Comparison of ENCODE assay signal across 7 mouse cellular contexts in the genomic region with DNA sequence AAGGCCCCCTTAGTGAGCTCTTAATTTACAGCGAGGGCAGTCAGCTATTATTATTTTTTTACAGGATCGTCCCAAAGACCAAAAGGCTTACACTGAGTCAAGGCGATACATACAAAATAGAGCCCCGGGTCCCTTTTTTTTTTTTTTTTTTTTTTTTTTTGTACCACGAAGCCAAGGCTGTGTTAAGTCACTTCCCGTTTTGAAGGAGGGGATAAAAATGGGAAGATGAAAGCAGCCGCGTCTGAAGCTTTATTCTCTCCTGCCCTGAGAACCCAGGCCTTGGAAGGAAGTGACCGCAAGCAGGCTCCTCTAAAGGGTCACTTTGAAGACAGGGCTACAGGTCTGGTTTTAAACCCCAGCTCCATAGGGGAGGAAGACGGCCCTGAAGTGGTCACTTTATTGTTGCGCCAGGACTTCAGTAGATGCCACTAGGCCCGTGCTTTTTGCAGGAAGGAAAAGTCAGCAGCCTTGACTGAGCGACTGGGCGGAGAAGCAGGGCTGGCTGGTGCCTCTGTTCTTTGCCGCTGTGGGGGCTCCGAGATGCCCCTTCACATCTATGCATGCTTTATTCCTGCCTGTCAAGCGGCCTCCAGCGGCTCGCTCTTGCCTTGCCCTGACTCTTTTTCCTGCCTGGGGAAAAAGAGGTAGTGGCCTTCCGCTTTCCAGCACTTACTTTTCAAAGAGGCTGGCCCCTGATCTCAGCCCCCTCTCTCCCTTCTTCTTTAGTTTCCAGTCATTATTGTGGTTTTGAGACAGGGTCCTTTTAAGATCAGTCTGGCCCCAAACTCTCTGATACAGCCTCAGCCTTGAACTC. TPM values are rescaled to one million over a fixed set of nuclear protein-coding genes. Genes with fewer than 3 reads are reported as not detected.
DNase-seq lines count a peak whose midpoint lies in the region; ATAC-seq and TF ChIP-seq lines count a peak whose summit lies in the region.

No protein-coding gene starts in this region.

- H3K36me3 ChIP-seq in kidney, embryonic 15.5 days, result no peaks in the 10 kb centered on the region
- H3K36me3 ChIP-seq in kidney, embryonic 14.5 days (ENCODE audit: control insufficient read depth, insufficient read depth, low read length), result no peaks in the 10 kb centered on the region

- no peak overlapping the region for H3K9ac ChIP-seq in kidney, embryonic 15.5 days
- no peak overlapping the region for H3K9ac ChIP-seq in kidney, embryonic 14.5 days (ENCODE audit: low read depth, low read length)

- TF ChIP-seq CTCF in bone marrow, adult 2 months (IDR thresholded peaks at IDR 0.05; ENCODE audit: control insufficient read depth, insufficient read depth, low read length), result no peak

- H3K4me2 ChIP-seq in kidney, embryonic 15.5 days, result peak overlapping the region; percentile 25; the same call in 1 of the 2 replicates
- no peak overlapping the region for H3K4me2 ChIP-seq in kidney, embryonic 14.5 days (replicated peaks; ENCODE audit: low read depth, low read length)

- peaks cover 13% of the 10 kb centered on the region; the same call in 1 of the 2 replicates for H3K4me1 ChIP-seq in kidney, embryonic 15.5 days
- H3K4me1 ChIP-seq in kidney, embryonic 14.5 days (ENCODE audit: control insufficient read depth, insufficient read depth, low read length), result no peaks in the 10 kb centered on the region
- H3K4me1 ChIP-seq in bone marrow, adult 2 months (ENCODE audit: control insufficient read depth, insufficient read depth, low read length), result no peaks in the 10 kb centered on the region

- ATAC-seq in kidney, embryonic 15.5 days (replicated peaks; ENCODE audit: low FRiP score), result no peak
- ATAC-seq in kidney, embryonic 14.5 days (ENCODE audit: low FRiP score, low TSS enrichment), result no peak
- peak; percentile 43 to 56; a peak in 3 of 4 replicates for ATAC-seq in hematopoietic stem cell, adult 5-6 weeks (replicated peaks in 1 of 2; ENCODE audit: insufficient read depth in 1 of 2, low FRiP score in 2 of 2, low TSS enrichment in 1 of 2, low read depth in 1 of 2, poor library complexity in 2 of 2, severe bottlenecking in 2 of 2)
- ATAC-seq in megakaryocyte progenitor cell, adult 5-6 weeks (replicated peaks; ENCODE audit: poor library complexity), result peak; percentile 59
- no peak for ATAC-seq in activated CD4-positive, CD25-positive, alpha-beta regulatory T cell, adult 4 months

- no peaks in the 10 kb centered on the region for H3K27me3 ChIP-seq in kidney, embryonic 15.5 days
- H3K27me3 ChIP-seq in kidney, embryonic 14.5 days (ENCODE audit: control insufficient read depth, insufficient read depth, low read length), result no peaks in the 10 kb centered on the region

- 24% methylated on average over 20 of the region's 20 CpGs for WGBS in kidney, embryonic 15.5 days
- WGBS in kidney, embryonic 14.5 days, result 21% methylated on average over 20 of the region's 20 CpGs
- 3% methylated on average over 20 of the region's 20 CpGs for WGBS in bone marrow, adult 2 months

- H3K4me3 ChIP-seq in kidney, embryonic 15.5 days (replicated peaks), result no peak overlapping the region
- no peak overlapping the region for H3K4me3 ChIP-seq in kidney, embryonic 14.5 days (ENCODE audit: low read length)
- peak overlapping the region; percentile 36 for H3K4me3 ChIP-seq in bone marrow, adult 2 months (replicated peaks; ENCODE audit: control insufficient read depth, low read depth, low read length)

- H3K27ac ChIP-seq in kidney, embryonic 15.5 days, result no peak overlapping the region
- no peak overlapping the region for H3K27ac ChIP-seq in kidney, embryonic 14.5 days (ENCODE audit: low read depth, low read length)
- peak overlapping the region; percentile 36; the same call in 1 of the 2 replicates for H3K27ac ChIP-seq in bone marrow, adult 2 months (ENCODE audit: control insufficient read depth, insufficient read depth, low read depth, low read length, poor library complexity)

- no peak for TF ChIP-seq POLR2A in bone marrow, adult 2 months (IDR thresholded peaks at IDR 0.05; ENCODE audit: borderline replicate concordance, control insufficient read depth, low read depth, low read length)

- no peak for DNase-seq in layer of hippocampus, postnatal 10 days (ENCODE audit: low spot score in 2 of 2)

- no peaks in the 10 kb centered on the region for H3K9me3 ChIP-seq in kidney, embryonic 15.5 days (replicated peaks)
- H3K9me3 ChIP-seq in kidney, embryonic 14.5 days (ENCODE audit: control insufficient read depth, low read length), result no peaks in the 10 kb centered on the region

RNA-seq across cellular contexts. Expression of gene Efhd1, which starts 17.6 kb away (rescaled TPM):
- 5.7 and 5.8 TPM in 2 replicates for polyA plus RNA-seq in kidney, embryonic 15.5 days (2015; fragmentation: Nextera tagmentation; extraction: Ambion mirVana)
- 2.6 and 3.6 TPM in 2 replicates for polyA plus RNA-seq in kidney, embryonic 14.5 days (2014; fragmentation: Nextera tagmentation; extraction: Ambion mirVana)
- polyA plus RNA-seq in bone marrow, adult 2 months (2011; ENCODE audit: insufficient read depth, insufficient read length, low replicate concordance, missing spikeins), result not detected in 2 replicates
- total RNA-seq in hematopoietic stem cell, adult 5-6 weeks (2017), result not detected in 2 replicates
- total RNA-seq in megakaryocyte progenitor cell, adult 5-6 weeks (2015), result not detected in 2 replicates
- not detected in 2 replicates for total RNA-seq in megakaryocyte progenitor cell, adult 5-6 weeks (2017)
- total RNA-seq in layer of hippocampus, postnatal 10 days (2021), result 1 to 10 TPM; 7.2 to 7.7 TPM
- not detected for polyA plus RNA-seq in activated CD4-positive, CD25-positive, alpha-beta regulatory T cell, adult 4 months (2017; shearing (Covaris generic))

RNA-seq across cellular contexts. Expression of gene Gigyf2, which starts 45.0 kb away (rescaled TPM):
- 60.7 and 64.8 TPM in 2 replicates for polyA plus RNA-seq in kidney, embryonic 15.5 days (2015; fragmentation: Nextera tagmentation; extraction: Ambion mirVana)
- polyA plus RNA-seq in kidney, embryonic 14.5 days (2014; fragmentation: Nextera tagmentation; extraction: Ambion mirVana), result 53.2 and 61.3 TPM in 2 replicates
- polyA plus RNA-seq in bone marrow, adult 2 months (2011; ENCODE audit: insufficient read depth, insufficient read length, low replicate concordance, missing spikeins), result 39.0 and 95.1 TPM in 2 replicates
- 109 and 147 TPM in 2 replicates for total RNA-seq in hematopoietic stem cell, adult 5-6 weeks (2017)
- 53.5 and 60.7 TPM in 2 replicates for total RNA-seq in megakaryocyte progenitor cell, adult 5-6 weeks (2015)
- total RNA-seq in megakaryocyte progenitor cell, adult 5-6 weeks (2017), result 77.8 and 103 TPM in 2 replicates
- 10 to 100 TPM; 83.0 to 91.2 TPM for total RNA-seq in layer of hippocampus, postnatal 10 days (2021)
- polyA plus RNA-seq in activated CD4-positive, CD25-positive, alpha-beta regulatory T cell, adult 4 months (2017; shearing (Covaris generic)), result 10 to 100 TPM; 49.9 to 58.1 TPM

Comparison
In these comparisons a context has a peak if more than half of its experiments do, and no peak if none do; other contexts are left out.
1. ATAC-seq: peak in hematopoietic stem cell, adult 5-6 weeks (2 of 2) and megakaryocyte progenitor cell, adult 5-6 weeks (single experiment); none in kidney, embryonic 15.5 days (single experiment), kidney, embryonic 14.5 days (single experiment) and activated CD4-positive, CD25-positive, alpha-beta regulatory T cell, adult 4 months (single experiment).